Mouse (Mus musculus): ENCODE results near the gene Shank1. TPM values are rescaled to one million over a fixed set of nuclear protein-coding genes. Genes with fewer than 3 reads are reported as not detected.

Gene Shank1
- polyA plus RNA-seq, 1 experiment = 0.81 TPM

DNA sequence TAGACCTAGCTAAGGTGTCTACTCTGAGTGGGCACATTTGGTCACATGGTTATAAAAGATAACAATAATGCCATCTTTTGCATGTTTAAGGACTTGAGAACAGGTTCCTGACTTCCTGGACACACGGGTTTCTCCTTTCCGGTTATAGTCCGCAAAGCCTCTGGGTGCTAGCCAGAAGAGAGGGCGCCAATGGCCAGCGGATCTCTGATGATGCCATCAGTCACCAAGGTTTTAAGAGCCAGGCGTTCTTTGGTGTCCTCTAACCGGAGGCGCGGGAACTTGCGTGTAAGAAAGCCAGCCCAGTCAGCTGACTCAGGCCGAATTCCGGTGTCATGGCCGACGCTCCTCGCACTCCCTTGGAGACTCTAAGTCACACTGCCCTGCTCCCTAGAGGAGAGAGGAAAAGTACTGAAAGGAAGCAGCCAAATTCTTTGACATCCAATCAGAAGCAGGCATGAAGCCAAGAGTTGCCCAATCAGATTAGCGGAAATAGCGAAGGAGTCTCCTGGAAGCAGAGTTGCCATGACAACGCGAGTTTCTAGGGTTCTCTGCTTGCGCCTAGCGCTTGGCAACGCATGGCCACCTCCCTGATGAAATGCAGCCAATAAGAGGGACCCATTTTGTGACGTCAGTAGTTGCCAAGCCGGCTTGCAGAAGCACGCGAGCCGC is 95.4 kb downstream of the Shank1 start:
- H3K27ac ChIP-seq (ENCODE audit: insufficient read depth, low read depth, low read length) = no peak overlapping the region

DNA sequence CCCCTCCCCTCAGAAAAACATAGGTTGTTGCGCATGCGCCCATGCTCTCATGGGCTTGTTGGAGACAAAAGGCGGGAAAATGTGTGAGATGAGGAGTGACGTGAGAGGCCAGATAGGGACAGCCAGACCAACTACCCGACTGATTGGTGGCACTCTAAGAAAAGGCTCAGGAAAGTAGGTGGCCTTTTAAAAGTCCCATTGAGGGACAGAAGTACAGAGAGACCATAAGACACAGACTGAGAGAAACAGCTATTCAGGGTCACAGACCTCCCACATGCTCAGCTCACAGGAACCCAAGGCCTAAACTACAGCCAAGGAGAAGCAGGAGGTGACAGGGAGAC is 95.9 kb downstream of the Shank1 start:
- peak overlapping the region; percentile 42; the same call in 1 of the 2 replicates for H3K4me3 ChIP-seq (ENCODE audit: low read depth, low read length)
- H3K4me1 ChIP-seq (ENCODE audit: control insufficient read depth, insufficient read depth, insufficient read length, low read length) = no peaks in the 10 kb centered on the region
- no peak for TF ChIP-seq POLR2A (IDR thresholded peaks at IDR 0.05; ENCODE audit: low read depth, low read length)
- TF ChIP-seq CTCF (IDR thresholded peaks at IDR 0.05; ENCODE audit: extremely low read depth, insufficient read length, insufficient replicate concordance, low read depth, low read length) = no peak
- no peaks in the 10 kb centered on the region for H3K36me3 ChIP-seq (ENCODE audit: control insufficient read depth, insufficient read depth, low read length)
- no peak overlapping the region for H3K27ac ChIP-seq (ENCODE audit: insufficient read depth, low read depth, low read length)
- WGBS = 7% methylated on average over 5 of the region's 5 CpGs
- no peaks in the 10 kb centered on the region for H3K27me3 ChIP-seq (ENCODE audit: control insufficient read depth, insufficient read depth, low read length)

More for the DNA sequence above, 95.4 kb downstream of the Shank1 start:
- H3K36me3 ChIP-seq (ENCODE audit: control insufficient read depth, insufficient read depth, low read length) = no peaks in the 10 kb centered on the region
- TF ChIP-seq POLR2A (IDR thresholded peaks at IDR 0.05; ENCODE audit: low read depth, low read length) (no peak), CTCF (IDR thresholded peaks at IDR 0.05; ENCODE audit: extremely low read depth, insufficient read length, insufficient replicate concordance, low read depth, low read length) (no peak)
- H3K4me1 ChIP-seq (ENCODE audit: control insufficient read depth, insufficient read depth, insufficient read length, low read length) = no peaks in the 10 kb centered on the region
- H3K27me3 ChIP-seq (ENCODE audit: control insufficient read depth, insufficient read depth, low read length) = no peaks in the 10 kb centered on the region
- peak overlapping the region; percentile 42 for H3K4me3 ChIP-seq (ENCODE audit: low read depth, low read length)
- 4% methylated on average over 27 of the region's 27 CpGs for WGBS

Other genes with a start within 250 kb of the Shank1 start
- gene Klk1b21, start 207.9 kb upstream of the Shank1 start, polyA plus RNA-seq (2012; rRNA removed) = not detected in 2 replicates
- gene Klk1b22, start 197.6 kb upstream of the Shank1 start, polyA plus RNA-seq (2012; rRNA removed) = not detected in 2 replicates
- not detected in 2 replicates for gene Klk1b16, start 173.5 kb upstream of the Shank1 start, polyA plus RNA-seq (2012; rRNA removed)
- 1.9 TPM in 1 of 2 replicates, not detected in the other for gene Klk1b24, start 122.0 kb upstream of the Shank1 start, polyA plus RNA-seq (2012; rRNA removed)
- gene Klk1b3, start 112.1 kb upstream of the Shank1 start, polyA plus RNA-seq (2012; rRNA removed) = 0.19 and 4.6 TPM in 2 replicates
- 10.1 TPM in 1 of 2 replicates, not detected in the other for gene Klk1b4, start 102.8 kb upstream of the Shank1 start, polyA plus RNA-seq (2012; rRNA removed)
- 0.28 and 19.2 TPM in 2 replicates for gene Klk1b5, start 94.3 kb upstream of the Shank1 start, polyA plus RNA-seq (2012; rRNA removed)
- 153 and 2,676 TPM in 2 replicates for gene Klk1, start 84.9 kb upstream of the Shank1 start, polyA plus RNA-seq (2012; rRNA removed)
- not detected in 2 replicates for gene Gm36864, start 74.1 kb upstream of the Shank1 start, polyA plus RNA-seq (2012; rRNA removed)
- 0.77 and 1.9 TPM in 2 replicates for gene 1700028J19Rik, start 63.6 kb upstream of the Shank1 start, polyA plus RNA-seq (2012; rRNA removed)
- gene 2410002F23Rik, start 63.5 kb upstream of the Shank1 start, polyA plus RNA-seq (2012; rRNA removed) = 43.4 and 66.3 TPM in 2 replicates
- not detected in 2 replicates for gene Acp4, start 52.9 kb upstream of the Shank1 start, polyA plus RNA-seq (2012; rRNA removed)
- not detected in 2 replicates for gene Gm15517, start 48.8 kb upstream of the Shank1 start, polyA plus RNA-seq (2012; rRNA removed)
- 0.82 and 1.3 TPM in 2 replicates for gene Clec11a, start 3.4 kb upstream of the Shank1 start, polyA plus RNA-seq (2012; rRNA removed)
- 1.1 and 1.8 TPM in 2 replicates for gene Syt3, start 73.8 kb downstream of the Shank1 start, polyA plus RNA-seq (2012; rRNA removed)
- gene 1700008O03Rik, start 75.6 kb downstream of the Shank1 start, polyA plus RNA-seq (2012; rRNA removed) = 0.43 TPM in 1 of 2 replicates, not detected in the other
- gene Lrrc4b, start 118.8 kb downstream of the Shank1 start, polyA plus RNA-seq (2012; rRNA removed) = 1.1 TPM in 2 replicates
- gene Aspdh, start 155.1 kb downstream of the Shank1 start, polyA plus RNA-seq (2012; rRNA removed) = 2.2 and 3.2 TPM in 2 replicates
- 85.6 and 99.2 TPM in 2 replicates for gene Josd2, start 157.7 kb downstream of the Shank1 start, polyA plus RNA-seq (2012; rRNA removed)
- gene Emc10, start 186.3 kb downstream of the Shank1 start, polyA plus RNA-seq (2012; rRNA removed) = 157 and 256 TPM in 2 replicates
- 0.88 and 2.0 TPM in 2 replicates for gene Fam71e1, start 186.3 kb downstream of the Shank1 start, polyA plus RNA-seq (2012; rRNA removed)
- gene Mybpc2, start 214.4 kb downstream of the Shank1 start, polyA plus RNA-seq (2012; rRNA removed) = 0.13 TPM in 2 replicates
- gene Spib, start 221.8 kb downstream of the Shank1 start, polyA plus RNA-seq (2012; rRNA removed) = 8.6 and 18.7 TPM in 2 replicates
- gene Pold1, start 238.6 kb downstream of the Shank1 start, polyA plus RNA-seq (2012; rRNA removed) = 27.3 and 46.9 TPM in 2 replicates
- 174 and 295 TPM in 2 replicates for gene Nr1h2, start 243.7 kb downstream of the Shank1 start, polyA plus RNA-seq (2012; rRNA removed)